Mouse (Mus musculus): ENCODE data around the gene Tmem259.

GRCm38 (mm10) chr10:79984195-79984816, at the start of gene Tmem259:
- TF ChIP-seq TAL1 (IDR thresholded peaks at IDR 0.05; ENCODE audit: low read length) (no peak), GATA1 (IDR thresholded peaks at IDR 0.05; ENCODE audit: low read length) (no peak)
